Mouse (Mus musculus) liver, postnatal 0 days (tissue): ENCODE measurements around the gene Srp54c. TPM values are rescaled to one million over a fixed set of nuclear protein-coding genes. Genes with fewer than 3 reads are reported as not detected.
A peak's percentile ranks its signal among the peaks of the same experiment; 100 is the strongest.

ENCODE experiments used
- ATAC-seq: fragments of 200-750 bp; cut with Nextera tagmentation; 2 replicates; pipeline ENCODE4 v1.8.0; 2017; ENCODE audit warnings: mild to moderate bottlenecking, moderate library complexity
- DNase-seq: peaks from one replicate; pipeline ENCODE4 v3.0.0-alpha.2; 2016
- H3K27ac ChIP-seq: fragments of 300-500 bp; sonication (generic); 2 replicates; pipeline ENCODE4 v1.5.1; 2014; ENCODE audit warnings: antibody characterized with exemption, moderate library complexity, mild to moderate bottlenecking, low read depth
- H3K27me3 ChIP-seq: fragments of 300-500 bp; sonication (generic); 2 replicates; pipeline ENCODE4 v1.6.1; 2014; ENCODE audit warnings: low read length, control low read depth, mixed read lengths; ENCODE audit not compliant: insufficient read depth
- H3K36me3 ChIP-seq: fragments of 300-500 bp; sonication (generic); replicated peaks from 2 replicates; pipeline ENCODE4 v1.6.1; 2014; ENCODE audit warnings: mild to moderate bottlenecking, control low read depth, low read length, moderate library complexity, mixed read lengths; ENCODE audit not compliant: insufficient read depth
- H3K4me1 ChIP-seq: fragments of 300-500 bp; sonication (generic); 2 replicates; pipeline ENCODE4 v1.6.1; 2014; ENCODE audit warnings: antibody characterized with exemption, mild to moderate bottlenecking, control low read depth; ENCODE audit not compliant: insufficient read depth
- H3K4me2 ChIP-seq: fragments of 300-500 bp; sonication (generic); 2 replicates; pipeline ENCODE4 v1.6.1; 2014; ENCODE audit warnings: low read depth, mild to moderate bottlenecking, low read length, moderate library complexity, mixed read lengths
- H3K4me3 ChIP-seq: fragments of 300-500 bp; sonication (generic); 2 replicates; pipeline ENCODE4 v1.5.1; 2014; ENCODE audit warnings: low read depth, low read length
- H3K9ac ChIP-seq: fragments of 300-500 bp; sonication (generic); replicated peaks from 2 replicates; pipeline ENCODE4 v1.6.1; 2014; ENCODE audit warnings: mild to moderate bottlenecking, moderate library complexity
- H3K9me3 ChIP-seq: fragments of 300-500 bp; sonication (generic); 2 replicates; pipeline ENCODE4 v1.6.1; 2016; ENCODE audit warnings: mild to moderate bottlenecking, control low read depth, low read length, mixed read lengths
- CTCF ChIP-seq: sonication (generic); IDR thresholded peaks from 2 replicates; pipeline ENCODE4 v1.5.1; 2016; ENCODE audit warnings: antibody characterized with exemption, low read depth
- EP300 ChIP-seq: IDR thresholded peaks from 2 replicates; pipeline ENCODE4 v1.6.1; 2016; ENCODE audit warnings: antibody characterized with exemption, low read depth, mild to moderate bottlenecking
- WGBS: fragments of 180-500 bp; shearing (Covaris S2); extraction: QIAGEN DNeasy Blood & Tissue Kit; methylation state at CpG from one replicate; pipeline ENCODE4 v1.1.7; 2014; ENCODE audit not compliant: insufficient replicate concordance; 5-methylcytosine and 5-hydroxymethylcytosine counted together
- polyA plus RNA-seq: library from polyadenylated mRNA; unstranded; fragments of >200 nt; fragmentation: Nextera tagmentation; extraction: Ambion mirVana; gene quantifications from 2 replicates; pipeline ENCODE4 v1.2.1, GENCODE M21; 2015

Gene Srp54c
- polyA plus RNA-seq, 1 experiment from 2014 or later, result 30.4 TPM

- DNase-seq (peak; percentile 91), ATAC-seq (peak; percentile 93)
- TF ChIP-seq CTCF (no peak), EP300 (peak; percentile 16; the same call in 1 of the 2 replicates)
- Histone ChIP-seq H3K4me1 (peaks cover 29% of the 10 kb centered on the region), H3K27me3 (no peaks in the 10 kb centered on the region), H3K4me2 (peak within 1 kb of the TSS; percentile 92), H3K4me3 (peak within 1 kb of the TSS; percentile 81), H3K36me3 (peaks cover 7% of the 10 kb centered on the region), H3K27ac (peak within 1 kb of the TSS; percentile 98), H3K9me3 (no peaks in the 10 kb centered on the region), H3K9ac (peak within 1 kb of the TSS; percentile 87)
- under 1% methylated on average over 55 of the region's 55 CpGs for WGBS
Measured at GRCm38 (mm10) chr12:55302485-55303441, 72.8 kb downstream of the Srp54c start, which contains the start of gene Ppp2r3c. TSS of gene Ppp2r3c (minus strand) at chr12:55302998.

GRCm38 (mm10) chr12:55306371-55306770, 76.4 kb downstream of the Srp54c start:
- no peak for ATAC-seq
- H3K4me2 ChIP-seq, result no peak overlapping the region
- DNase-seq, result no peak
- H3K27me3 ChIP-seq, result no peaks in the 10 kb centered on the region
- no peak overlapping the region for H3K4me3 ChIP-seq
- WGBS, result 88% methylated on average over 4 of the region's 4 CpGs
- no peak for TF ChIP-seq EP300
- TF ChIP-seq CTCF, result no peak
- no peaks in the 10 kb centered on the region for H3K9me3 ChIP-seq
- peaks cover 18% of the 10 kb centered on the region for H3K4me1 ChIP-seq
- no peak overlapping the region for H3K27ac ChIP-seq
- H3K9ac ChIP-seq, result no peak overlapping the region
- peaks cover 3% of the 10 kb centered on the region; the same call in 1 of the 2 replicates for H3K36me3 ChIP-seq

GRCm38 (mm10) chr12:55307566-55307965, 77.6 kb downstream of the Srp54c start:
- peaks cover 3% of the 10 kb centered on the region; the same call in 1 of the 2 replicates for H3K36me3 ChIP-seq
- no peak overlapping the region for H3K4me2 ChIP-seq
- ATAC-seq, result no peak
- no peaks in the 10 kb centered on the region for H3K9me3 ChIP-seq
- H3K27me3 ChIP-seq, result no peaks in the 10 kb centered on the region
- no peak overlapping the region for H3K9ac ChIP-seq
- H3K4me3 ChIP-seq, result no peak overlapping the region
- TF ChIP-seq CTCF, result no peak
- no peak for TF ChIP-seq EP300
- WGBS, result 86% methylated on average over 6 of the region's 6 CpGs
- H3K4me1 ChIP-seq, result peaks cover 11% of the 10 kb centered on the region
- no peak for DNase-seq
- H3K27ac ChIP-seq, result no peak overlapping the region

GRCm38 (mm10) chr12:55308731-55309130, 78.8 kb downstream of the Srp54c start:
- no peak overlapping the region for H3K27ac ChIP-seq
- no peak overlapping the region for H3K9ac ChIP-seq
- no peak overlapping the region for H3K4me2 ChIP-seq
- H3K4me1 ChIP-seq, result peaks cover 6% of the 10 kb centered on the region
- no peak for TF ChIP-seq EP300
- TF ChIP-seq CTCF, result no peak
- no peaks in the 10 kb centered on the region for H3K27me3 ChIP-seq
- 87% methylated on average over 9 of the region's 9 CpGs for whole genome bisulfite sequencing
- no peaks in the 10 kb centered on the region for H3K9me3 ChIP-seq
- DNase-seq (no peak), ATAC-seq (no peak)
- H3K4me3 ChIP-seq, result no peak overlapping the region
- H3K36me3 ChIP-seq, result peaks cover 3% of the 10 kb centered on the region; the same call in 1 of the 2 replicates

GRCm38 (mm10) chr12:55309501-55309900, 79.5 kb downstream of the Srp54c start:
- Histone ChIP-seq H3K4me1 (0 out of 2 replicates have a peak, but pooled peaks cover 2% of the 10 kb centered on the region), H3K36me3 (peaks cover 3% of the 10 kb centered on the region; the same call in 1 of the 2 replicates), H3K9ac (no peak overlapping the region), H3K27me3 (no peaks in the 10 kb centered on the region), H3K27ac (no peak overlapping the region), H3K9me3 (no peaks in the 10 kb centered on the region), H3K4me3 (no peak overlapping the region), H3K4me2 (no peak overlapping the region)
- TF ChIP-seq EP300, result no peak
- no peak for TF ChIP-seq CTCF
- DNase-seq (no peak), ATAC-seq (no peak)
- 79% methylated on average over 8 of the region's 8 CpGs for WGBS

- WGBS, result 81% methylated on average over 7 of the region's 7 CpGs
- peaks cover 3% of the 10 kb centered on the region; the same call in 1 of the 2 replicates for H3K36me3 ChIP-seq
- no peak overlapping the region for H3K9ac ChIP-seq
- no peaks in the 10 kb centered on the region for H3K9me3 ChIP-seq
- ATAC-seq (no peak), DNase-seq (no peak)
- no peak overlapping the region for H3K27ac ChIP-seq
- no peak overlapping the region for H3K4me2 ChIP-seq
- H3K4me3 ChIP-seq, result no peak overlapping the region
- no peaks in the 10 kb centered on the region for H3K4me1 ChIP-seq
- H3K27me3 ChIP-seq, result no peaks in the 10 kb centered on the region
- TF ChIP-seq CTCF (no peak), EP300 (no peak)
Measured at GRCm38 (mm10) chr12:55311841-55312240, 81.9 kb downstream of the Srp54c start.

Other genes with a start within 250 kb of the Srp54c start
- 0.36 and 0.54 TPM in 2 replicates for gene Gm20403, start 243.6 kb upstream of the Srp54c start, polyA plus RNA-seq
- 16.9 and 18.5 TPM in 2 replicates for gene Baz1a, start 215.8 kb upstream of the Srp54c start, polyA plus RNA-seq
- gene 2700097O09Rik, start 150.1 kb upstream of the Srp54c start, polyA plus RNA-seq, result 13.2 and 14.0 TPM in 2 replicates
- 67.0 and 69.3 TPM in 2 replicates for gene Srp54a, start 149.9 kb upstream of the Srp54c start, polyA plus RNA-seq
- gene Fam177a, start 105.7 kb upstream of the Srp54c start, polyA plus RNA-seq, result 6.8 and 7.5 TPM in 2 replicates
- 21.7 and 22.5 TPM in 2 replicates for gene Srp54b, start 75.1 kb upstream of the Srp54c start, polyA plus RNA-seq
- gene 1700047I17Rik2, start 30.6 kb upstream of the Srp54c start, polyA plus RNA-seq, result not detected in 2 replicates
- 5.5 and 5.9 TPM in 2 replicates for gene 1110008L16Rik, start 69.4 kb downstream of the Srp54c start, polyA plus RNA-seq
- gene Ppp2r3c, start 72.8 kb downstream of the Srp54c start, polyA plus RNA-seq, result 4.3 TPM in 2 replicates
- 177 and 184 TPM in 2 replicates for gene Psma6, start 154.1 kb downstream of the Srp54c start, polyA plus RNA-seq